Mouse (Mus musculus) olfactory bulb, adult 2 months (tissue): Measurements from ENCODE around the gene Mgme1.

ENCODE experiments used
- CTCF ChIP-seq: fragments of 200-500 bp; IDR thresholded peaks from 2 replicates; pipeline ENCODE4 v1.5.1; 2012; ENCODE audit warnings: low read depth, mild to moderate bottlenecking, low read length, moderate library complexity; ENCODE audit not compliant: insufficient read depth
- POLR2A ChIP-seq: fragments of 200-500 bp; IDR thresholded peaks from 2 replicates; pipeline ENCODE4 v1.6.1; 2012; ENCODE audit warnings: mild to moderate bottlenecking, low read depth, low read length, moderate library complexity; ENCODE audit not compliant: insufficient read depth

- no peak for TF ChIP-seq CTCF
- TF ChIP-seq POLR2A = no peak
Measured at GRCm38 (mm10) chr2:144310273-144310672, 39.8 kb downstream of the Mgme1 start.
